Mouse (Mus musculus): Measurements from ENCODE around the gene Cd164. TPM values are rescaled to one million over a fixed set of nuclear protein-coding genes. Genes with fewer than 3 reads are reported as not detected.

Gene Cd164
- total and polyA plus RNA-seq, 2 experiments from 2014 or later = 76.0 to 138 TPM

- TF ChIP-seq EP300 (IDR thresholded peaks at IDR 0.05; ENCODE audit: low read depth) (no peak), CTCF (IDR thresholded peaks at IDR 0.05; ENCODE audit: low read depth) (no peak)
- 71% methylated on average over 8 of the region's 8 CpGs for WGBS
- ATAC-seq (ENCODE audit: insufficient read depth, low read depth) = no peak
- no peaks in the 10 kb centered on the region for H3K27me3 ChIP-seq (ENCODE audit: control insufficient read depth, insufficient read depth, low read length)
- no peaks in the 10 kb centered on the region for H3K9me3 ChIP-seq (replicated peaks; ENCODE audit: control insufficient read depth, low read length)
- H3K27ac ChIP-seq (ENCODE audit: low read depth) = no peak overlapping the region
- H3K4me2 ChIP-seq (ENCODE audit: low read depth, low read length) = no peak overlapping the region
- no peak overlapping the region for H3K9ac ChIP-seq (replicated peaks; ENCODE audit: low read depth, low read length)
- H3K36me3 ChIP-seq (replicated peaks; ENCODE audit: control insufficient read depth, insufficient read depth, low read length) = no peaks in the 10 kb centered on the region
- no peak overlapping the region for H3K4me3 ChIP-seq (ENCODE audit: low read depth, low read length)
- DNase-seq (ENCODE audit: low spot score) = no peak
- H3K4me1 ChIP-seq (ENCODE audit: control insufficient read depth, insufficient read depth) = peaks cover 19% of the 10 kb centered on the region; the same call in 1 of the 2 replicates
Measured at GRCm38 (mm10) chr10:41575451-41576327, 56.5 kb downstream of the Cd164 start.

- Histone ChIP-seq H3K27ac (ENCODE audit: low read depth) (no peak overlapping the region), H3K4me3 (ENCODE audit: low read depth, low read length) (no peak overlapping the region), H3K9me3 (replicated peaks; ENCODE audit: control insufficient read depth, low read length) (no peaks in the 10 kb centered on the region), H3K36me3 (replicated peaks; ENCODE audit: control insufficient read depth, insufficient read depth, low read length) (no peaks in the 10 kb centered on the region), H3K4me1 (ENCODE audit: control insufficient read depth, insufficient read depth) (peaks cover 19% of the 10 kb centered on the region; the same call in 1 of the 2 replicates), H3K27me3 (ENCODE audit: control insufficient read depth, insufficient read depth, low read length) (no peaks in the 10 kb centered on the region), H3K9ac (replicated peaks; ENCODE audit: low read depth, low read length) (no peak overlapping the region), H3K4me2 (ENCODE audit: low read depth, low read length) (no peak overlapping the region)
- 76% methylated on average over 7 of the region's 7 CpGs for WGBS
- DNase-seq (ENCODE audit: low spot score) (no peak), ATAC-seq (ENCODE audit: insufficient read depth, low read depth) (no peak)
- TF ChIP-seq CTCF (IDR thresholded peaks at IDR 0.05; ENCODE audit: low read depth) = no peak
- TF ChIP-seq EP300 (IDR thresholded peaks at IDR 0.05; ENCODE audit: low read depth) = no peak
Measured at GRCm38 (mm10) chr10:41576328-41576833, 57.2 kb downstream of the Cd164 start.

- Histone ChIP-seq H3K9me3 (replicated peaks; ENCODE audit: control insufficient read depth, low read length) (no peaks in the 10 kb centered on the region), H3K27ac (ENCODE audit: low read depth) (no peak overlapping the region), H3K36me3 (replicated peaks; ENCODE audit: control insufficient read depth, insufficient read depth, low read length) (no peaks in the 10 kb centered on the region), H3K4me2 (ENCODE audit: low read depth, low read length) (no peak overlapping the region), H3K4me3 (ENCODE audit: low read depth, low read length) (no peak overlapping the region), H3K9ac (replicated peaks; ENCODE audit: low read depth, low read length) (no peak overlapping the region), H3K4me1 (ENCODE audit: control insufficient read depth, insufficient read depth) (peaks cover 15% of the 10 kb centered on the region), H3K27me3 (ENCODE audit: control insufficient read depth, insufficient read depth, low read length) (no peaks in the 10 kb centered on the region)
- 71% methylated on average over 1 of the region's 1 CpGs for WGBS
- ATAC-seq (ENCODE audit: insufficient read depth, low read depth) = no peak
- no peak for DNase-seq (ENCODE audit: low spot score)
- TF ChIP-seq EP300 (IDR thresholded peaks at IDR 0.05; ENCODE audit: low read depth) (no peak), CTCF (IDR thresholded peaks at IDR 0.05; ENCODE audit: low read depth) (no peak)
Measured at GRCm38 (mm10) chr10:41578541-41578940, 59.3 kb downstream of the Cd164 start.

- H3K4me2 ChIP-seq (ENCODE audit: low read depth, low read length) = no peak overlapping the region
- no peak for DNase-seq (ENCODE audit: low spot score)
- H3K36me3 ChIP-seq (replicated peaks; ENCODE audit: control insufficient read depth, insufficient read depth, low read length) = no peaks in the 10 kb centered on the region
- no peak overlapping the region for H3K9ac ChIP-seq (replicated peaks; ENCODE audit: low read depth, low read length)
- H3K4me3 ChIP-seq (ENCODE audit: low read depth, low read length) = no peak overlapping the region
- no peaks in the 10 kb centered on the region for H3K9me3 ChIP-seq (replicated peaks; ENCODE audit: control insufficient read depth, low read length)
- 48% methylated on average over 4 of the region's 4 CpGs for WGBS
- no peak for TF ChIP-seq CTCF (IDR thresholded peaks at IDR 0.05; ENCODE audit: low read depth)
- TF ChIP-seq EP300 (IDR thresholded peaks at IDR 0.05; ENCODE audit: low read depth) = no peak
- peaks cover 15% of the 10 kb centered on the region for H3K4me1 ChIP-seq (ENCODE audit: control insufficient read depth, insufficient read depth)
- no peaks in the 10 kb centered on the region for H3K27me3 ChIP-seq (ENCODE audit: control insufficient read depth, insufficient read depth, low read length)
- H3K27ac ChIP-seq (ENCODE audit: low read depth) = peak overlapping the region; percentile 50; the same call in 1 of the 2 replicates
- ATAC-seq (ENCODE audit: insufficient read depth, low read depth) = no peak
Measured at GRCm38 (mm10) chr10:41580441-41580840, 61.2 kb downstream of the Cd164 start.

Other genes starting within 250 kb of the Cd164 start
- 78.9 and 86.9 TPM in 2 replicates for gene Fig4, start 216.2 kb upstream of the Cd164 start, total RNA-seq (2014; rRNA removed; ENCODE audit: low replicate concordance)
- gene Fig4, start 216.2 kb upstream of the Cd164 start, polyA plus RNA-seq (2015; fragmentation: Nextera tagmentation; extraction: Ambion mirVana) = 47.3 and 55.5 TPM in 2 replicates
- gene Ak9, start 215.4 kb upstream of the Cd164 start, total RNA-seq (2014; rRNA removed; ENCODE audit: low replicate concordance) = 0.23 TPM in 1 of 2 replicates, not detected in the other
- gene Ak9, start 215.4 kb upstream of the Cd164 start, polyA plus RNA-seq (2015; fragmentation: Nextera tagmentation; extraction: Ambion mirVana) = 0.18 and 0.29 TPM in 2 replicates
- 7.7 and 15.6 TPM in 2 replicates for gene Zbtb24, start 69.0 kb upstream of the Cd164 start, total RNA-seq (2014; rRNA removed; ENCODE audit: low replicate concordance)
- 10.7 and 11.6 TPM in 2 replicates for gene Zbtb24, start 69.0 kb upstream of the Cd164 start, polyA plus RNA-seq (2015; fragmentation: Nextera tagmentation; extraction: Ambion mirVana)
- 33.1 and 60.4 TPM in 2 replicates for gene Mical1, start 43.1 kb upstream of the Cd164 start, total RNA-seq (2014; rRNA removed; ENCODE audit: low replicate concordance)
- 33.0 and 36.1 TPM in 2 replicates for gene Mical1, start 43.1 kb upstream of the Cd164 start, polyA plus RNA-seq (2015; fragmentation: Nextera tagmentation; extraction: Ambion mirVana)
- gene Smpd2, start 29.0 kb upstream of the Cd164 start, total RNA-seq (2014; rRNA removed; ENCODE audit: low replicate concordance) = 91.6 and 105 TPM in 2 replicates
- 72.4 TPM in 2 replicates for gene Smpd2, start 29.0 kb upstream of the Cd164 start, polyA plus RNA-seq (2015; fragmentation: Nextera tagmentation; extraction: Ambion mirVana)
- 4.5 TPM in 1 of 2 replicates, not detected in the other for gene Ppil6, start 29.0 kb upstream of the Cd164 start, total RNA-seq (2014; rRNA removed; ENCODE audit: low replicate concordance)
- 5.9 and 6.5 TPM in 2 replicates for gene Ppil6, start 29.0 kb upstream of the Cd164 start, polyA plus RNA-seq (2015; fragmentation: Nextera tagmentation; extraction: Ambion mirVana)
- 1.5 TPM in 1 of 2 replicates, not detected in the other for gene Ccdc162, start 197.2 kb downstream of the Cd164 start, total RNA-seq (2014; rRNA removed; ENCODE audit: low replicate concordance)
- 0.16 and 0.36 TPM in 2 replicates for gene Ccdc162, start 197.2 kb downstream of the Cd164 start, polyA plus RNA-seq (2015; fragmentation: Nextera tagmentation; extraction: Ambion mirVana)

Data from heart, postnatal 0 days (tissue).